Mouse (Mus musculus): ENCODE measurements around the gene Hapln2. TPM values are rescaled to one million over a fixed set of nuclear protein-coding genes. Genes with fewer than 3 reads are reported as not detected.

Gene Hapln2
- not detected for total RNA-seq (2021)

DNA sequence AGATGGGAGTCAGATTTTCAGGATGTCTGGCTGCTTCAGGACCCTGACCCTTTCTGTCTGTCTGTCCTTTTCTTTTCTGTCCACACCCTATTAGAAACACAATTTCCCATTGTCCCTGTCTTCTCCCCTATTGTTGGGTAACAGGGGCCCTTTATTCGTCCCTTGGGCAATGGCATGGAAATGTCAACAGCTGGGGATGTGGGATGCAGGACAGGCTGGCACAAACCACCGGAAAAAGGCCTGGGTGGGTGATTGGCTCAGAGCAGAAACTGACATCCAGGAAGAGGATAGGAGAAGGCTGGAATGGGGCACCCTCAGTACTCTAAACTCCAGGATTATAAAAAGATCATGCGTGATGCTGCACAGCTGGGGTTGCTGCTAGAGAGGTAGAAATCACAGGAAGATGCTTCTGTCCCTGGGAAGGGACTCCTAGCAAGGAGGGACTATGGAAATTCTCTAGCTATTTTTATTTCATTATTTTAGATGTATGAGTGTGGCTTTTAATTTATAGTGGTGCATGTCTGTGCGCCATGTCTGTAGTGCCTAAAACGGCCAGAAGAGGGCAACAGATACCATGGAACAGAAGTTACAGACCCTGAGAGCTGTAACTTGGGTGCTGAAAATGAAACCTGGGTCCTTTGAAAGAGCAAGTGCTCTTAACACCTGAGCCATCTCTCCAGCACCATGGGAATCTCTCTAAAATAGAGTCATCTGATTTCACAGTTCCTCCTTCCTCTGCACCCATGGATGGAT, at the start of gene Hapln2:
Hapln2 (minus strand) TSS at position 150 of the 753 bp plus-strand sequence.
- no peak for DNase-seq

DNA sequence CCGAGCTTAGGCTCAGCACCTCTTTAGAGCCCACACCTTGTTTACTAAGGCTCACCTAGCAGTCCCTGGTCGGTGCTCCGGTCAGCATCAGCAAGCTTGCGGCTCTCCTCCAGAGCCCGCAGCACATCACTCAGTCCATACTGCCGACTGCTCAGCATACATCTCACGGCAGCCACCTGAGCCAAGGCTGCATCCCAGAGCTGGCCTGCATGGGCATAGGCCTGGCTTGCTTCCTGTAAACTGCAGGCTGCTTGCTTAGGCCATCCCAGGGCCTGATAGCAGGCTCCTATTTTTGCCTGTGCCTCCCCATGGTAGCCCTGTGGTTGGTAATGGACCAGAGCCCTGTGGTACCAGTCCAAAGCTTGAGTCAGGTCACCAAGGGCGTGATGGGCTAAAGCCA, 47.4 kb upstream of the Hapln2 start:
- DNase-seq, result no peak

DNA sequence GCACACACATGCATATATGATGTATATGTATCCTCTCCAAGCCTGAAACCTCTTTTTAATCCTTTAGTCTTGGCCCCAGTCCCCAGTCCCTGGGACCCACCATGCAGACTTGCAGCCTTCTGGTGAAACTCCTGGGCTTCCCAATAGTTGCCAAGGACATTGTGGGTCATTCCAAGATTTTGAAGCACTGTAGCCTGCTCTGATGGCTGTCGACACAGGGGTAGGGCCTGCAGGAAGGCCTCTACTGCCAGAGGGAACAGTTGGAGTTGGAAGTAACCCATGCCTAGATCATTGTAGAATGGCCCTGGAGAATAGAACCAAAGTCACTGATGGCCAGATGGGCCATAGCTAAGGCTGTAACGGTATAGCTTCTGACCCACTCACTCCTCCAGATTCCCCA, 47.0 kb upstream of the Hapln2 start:
- DNase-seq, result no peak

DNA sequence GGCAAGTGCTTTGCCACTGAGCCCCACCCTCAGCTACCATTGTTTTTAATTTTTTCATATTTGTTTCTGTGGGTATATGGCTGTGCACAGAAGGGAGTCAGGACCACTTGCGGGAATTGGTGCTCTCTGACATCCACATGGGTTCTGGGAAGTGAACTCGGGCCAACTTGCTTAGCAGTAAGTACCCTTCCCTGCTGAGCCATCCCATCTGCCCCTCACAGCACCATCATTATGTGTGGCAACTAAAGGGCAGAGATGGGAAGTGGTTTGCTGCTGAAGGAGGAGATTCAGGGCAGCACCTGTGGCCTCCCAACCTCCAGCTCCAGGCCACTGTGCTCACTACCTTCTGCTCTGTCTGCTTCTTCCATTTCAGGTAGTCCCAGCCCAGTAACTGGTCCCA, 46.2 kb upstream of the Hapln2 start:
- DNase-seq, result no peak

DNA sequence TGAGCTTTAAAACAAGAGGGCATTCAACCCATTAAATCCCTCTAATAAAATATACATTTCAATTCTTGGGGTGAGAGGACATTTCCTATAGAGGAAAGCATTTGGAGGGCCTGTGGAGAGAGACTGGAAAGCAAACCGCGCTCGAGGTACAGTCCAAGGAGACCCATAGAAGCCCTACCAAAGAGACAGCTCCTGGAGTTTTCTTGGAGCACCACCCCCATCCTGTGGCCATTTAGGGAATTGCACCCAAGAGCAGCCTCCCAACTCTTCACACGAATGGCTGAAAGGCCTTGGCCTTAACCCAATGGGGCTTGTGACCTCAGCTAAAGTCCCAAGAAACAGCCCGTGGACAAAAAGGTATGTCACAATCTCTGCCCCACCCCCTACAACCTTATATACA, 44.4 kb upstream of the Hapln2 start:
- peak; percentile 95 for DNase-seq

DNA sequence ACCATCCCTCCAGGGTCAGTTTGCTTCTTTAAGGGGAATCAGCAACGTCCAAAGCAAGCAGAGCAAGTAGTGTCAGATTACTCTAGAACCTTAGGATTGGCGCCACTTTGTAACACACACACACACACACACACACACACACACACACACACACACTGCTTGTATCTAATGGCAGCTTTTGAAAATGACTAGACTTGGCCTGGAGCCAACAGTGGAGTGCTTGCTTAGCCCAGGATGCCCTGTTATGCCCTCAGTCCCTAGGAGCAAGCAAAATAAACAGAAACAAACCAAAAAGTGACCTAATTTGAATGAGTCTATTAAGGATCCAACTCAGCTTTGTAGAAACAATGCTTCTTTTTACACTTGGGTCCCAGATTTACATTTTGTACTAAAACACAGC, 41.0 kb upstream of the Hapln2 start:
- no peak for DNase-seq

DNA sequence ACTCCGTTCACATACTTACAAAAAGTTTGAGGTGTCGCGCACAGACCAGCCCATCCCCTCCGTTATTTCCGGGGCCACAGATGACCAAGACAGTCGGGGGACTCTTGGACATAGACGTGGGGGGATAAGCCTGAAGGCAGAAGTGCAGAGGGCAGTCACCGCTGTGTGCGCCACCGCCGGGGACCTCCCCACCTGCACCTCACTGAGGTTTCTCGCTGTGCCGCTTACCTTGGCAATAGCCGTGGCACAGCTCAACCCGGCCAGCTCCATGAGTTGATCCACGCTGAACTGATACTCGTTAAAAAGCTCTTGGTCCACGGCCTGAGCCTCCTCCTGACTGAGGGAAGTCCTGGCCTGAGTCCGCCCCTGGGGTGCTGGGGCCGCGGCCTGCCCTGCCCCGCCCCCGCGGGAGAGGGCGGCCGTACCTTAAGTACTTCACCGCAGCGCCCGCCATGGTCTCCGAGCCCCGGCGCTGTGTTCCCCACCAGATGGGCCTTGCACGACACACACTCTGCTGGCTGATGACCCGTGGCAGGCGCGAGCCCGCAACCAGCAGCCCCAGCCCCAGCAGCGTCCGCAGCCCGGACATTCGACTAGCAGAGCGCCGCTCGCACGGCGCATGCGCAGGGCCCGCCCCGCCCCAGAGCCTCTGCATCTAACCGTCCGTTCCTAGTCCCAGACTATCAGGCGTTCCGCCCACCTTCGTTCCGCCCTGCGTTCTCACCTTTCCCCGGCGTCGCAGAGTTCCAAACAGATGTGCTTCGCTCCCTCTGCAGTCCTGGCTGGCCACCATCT, 30.7 kb upstream of the Hapln2 start, which contains the start of gene Naxe:
Naxe (minus strand) TSS at position 594 of the 795 bp plus-strand sequence.
- DNase-seq, result peak; percentile 89

DNA sequence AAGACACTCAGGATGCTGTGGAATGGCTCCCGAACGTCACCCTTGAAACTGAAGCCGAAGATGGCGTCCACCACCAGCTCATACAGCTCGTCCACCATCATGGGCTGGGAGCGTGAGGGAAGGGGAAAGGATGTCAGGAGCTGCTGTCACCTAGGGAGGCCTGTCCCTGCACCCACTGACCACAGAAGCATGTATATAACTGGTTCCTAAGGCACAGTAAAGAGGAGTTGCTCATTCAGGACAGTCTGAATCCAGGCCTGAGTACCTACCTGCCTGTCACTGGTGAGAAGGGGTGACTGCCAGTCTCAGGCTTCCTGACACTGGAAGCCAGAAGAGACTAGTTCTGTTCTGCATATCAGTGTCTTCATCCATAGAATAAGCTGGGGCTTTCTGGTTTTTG, 29.6 kb upstream of the Hapln2 start:
- DNase-seq, result no peak

DNA sequence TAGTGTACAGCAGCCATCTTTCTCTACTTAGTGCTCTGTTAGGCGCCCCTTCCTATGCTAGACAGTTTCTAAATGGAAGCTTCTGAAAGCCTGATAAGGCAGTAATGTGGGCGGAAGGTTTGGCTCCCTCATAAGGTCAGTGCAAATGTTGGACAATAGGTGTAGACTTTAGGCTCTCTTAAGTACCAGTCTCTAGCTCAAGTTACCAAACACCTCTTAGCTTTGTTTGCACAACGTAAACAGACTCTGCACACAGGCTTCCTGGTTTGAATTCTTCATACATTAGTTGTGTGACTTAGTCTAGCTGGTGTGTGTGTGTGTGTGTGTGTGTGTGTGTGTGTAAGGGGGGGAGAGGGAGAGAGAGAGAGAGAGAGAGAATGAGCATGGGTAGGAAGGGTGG, 22.1 kb upstream of the Hapln2 start:
- no peak for DNase-seq

DNA sequence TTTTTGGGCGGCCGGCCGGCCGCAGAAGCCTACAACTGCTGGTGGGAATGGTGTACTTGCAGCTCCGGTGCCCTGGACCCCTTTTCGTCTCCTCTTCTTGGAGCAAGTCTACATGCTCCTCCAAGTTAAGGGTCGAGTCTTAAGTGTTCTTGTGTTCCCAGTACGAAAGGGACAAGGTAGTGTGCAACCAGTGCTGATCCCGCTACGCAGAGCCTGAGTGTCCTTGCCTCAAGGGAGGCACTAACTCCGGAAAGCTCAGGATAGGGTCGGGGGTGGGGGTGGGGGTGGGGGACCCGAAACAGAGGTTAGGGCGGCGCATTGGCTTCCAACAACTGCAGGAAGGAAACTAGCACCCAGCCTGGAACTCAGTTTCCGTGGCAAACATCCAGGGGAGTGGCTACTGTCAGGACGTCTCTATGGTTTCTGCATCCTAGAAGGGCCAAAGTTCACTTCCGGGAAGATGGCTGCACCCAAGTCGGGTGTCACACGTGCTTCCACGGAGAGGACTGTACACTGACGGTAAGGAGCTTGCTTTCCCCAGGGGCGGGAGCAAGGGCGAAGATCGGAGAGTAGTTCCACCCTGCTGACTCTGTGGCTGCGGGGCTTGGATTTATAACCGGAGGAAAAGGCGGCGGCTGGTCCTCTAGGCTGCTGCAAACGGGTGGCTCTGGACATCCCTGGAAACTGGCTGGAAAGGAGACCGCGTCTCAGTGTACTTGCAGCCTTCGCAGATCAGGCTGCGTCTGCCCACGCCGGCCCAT, 15.5 kb upstream of the Hapln2 start, which contains the start of gene Gpatch4:
Gpatch4 (plus strand) TSS at position 448 of the 761 bp plus-strand sequence.
- DNase-seq, result peak; percentile 86

DNA sequence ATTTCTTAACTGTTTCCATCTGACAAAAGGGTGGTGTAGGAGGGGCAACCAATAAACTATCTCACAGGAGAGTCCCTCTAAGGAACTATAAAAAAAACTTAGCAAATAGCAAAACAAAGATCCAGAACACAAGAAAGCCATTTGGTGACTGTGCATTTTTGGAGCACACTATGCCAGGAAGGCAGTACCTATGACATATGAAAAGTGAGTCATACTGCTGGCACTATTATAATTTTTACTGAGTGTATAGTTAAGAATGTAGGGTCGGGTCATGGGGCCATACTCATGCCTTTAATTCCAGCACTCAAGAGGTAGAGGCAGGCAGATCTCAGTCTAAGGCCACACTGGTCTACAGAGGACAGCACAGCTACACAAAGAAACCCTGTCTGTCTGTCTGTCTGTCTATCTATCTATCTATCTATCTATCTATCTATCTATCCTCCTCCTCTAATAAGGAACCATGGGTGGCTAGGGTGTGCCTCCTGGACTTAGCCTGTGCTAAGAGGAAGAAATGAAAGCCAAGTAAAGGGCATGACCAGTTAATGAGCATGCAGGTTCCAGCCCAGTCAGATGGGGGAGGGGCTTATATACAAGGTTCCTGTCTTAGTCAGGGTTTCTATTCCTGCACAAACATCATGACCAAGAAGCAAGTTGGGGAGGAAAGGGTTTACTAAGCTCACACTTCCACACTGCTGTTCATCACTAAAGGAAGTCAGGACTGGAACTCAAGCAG, 8.3 kb upstream of the Hapln2 start:
- no peak for DNase-seq

DNA sequence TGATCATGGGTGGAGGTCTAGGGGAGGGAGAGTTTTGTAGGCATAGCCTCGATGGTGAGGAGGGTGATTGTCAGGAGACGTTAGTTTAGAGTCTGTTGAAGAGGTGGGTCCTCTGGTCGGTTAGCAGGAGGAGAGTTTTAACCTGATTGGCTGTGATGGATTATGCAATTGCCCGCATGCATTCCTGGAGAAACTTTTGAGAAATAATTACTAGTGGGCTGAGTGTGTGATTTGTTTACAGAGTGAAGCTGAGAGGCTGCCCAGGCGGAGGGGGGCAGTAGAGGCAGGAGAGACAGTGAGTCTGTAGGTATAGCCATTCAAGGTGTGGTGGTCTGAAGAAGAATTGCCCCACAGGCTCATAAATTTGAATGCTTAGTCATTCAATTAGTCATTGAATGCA, 6.1 kb upstream of the Hapln2 start:
- DNase-seq, result no peak

DNA sequence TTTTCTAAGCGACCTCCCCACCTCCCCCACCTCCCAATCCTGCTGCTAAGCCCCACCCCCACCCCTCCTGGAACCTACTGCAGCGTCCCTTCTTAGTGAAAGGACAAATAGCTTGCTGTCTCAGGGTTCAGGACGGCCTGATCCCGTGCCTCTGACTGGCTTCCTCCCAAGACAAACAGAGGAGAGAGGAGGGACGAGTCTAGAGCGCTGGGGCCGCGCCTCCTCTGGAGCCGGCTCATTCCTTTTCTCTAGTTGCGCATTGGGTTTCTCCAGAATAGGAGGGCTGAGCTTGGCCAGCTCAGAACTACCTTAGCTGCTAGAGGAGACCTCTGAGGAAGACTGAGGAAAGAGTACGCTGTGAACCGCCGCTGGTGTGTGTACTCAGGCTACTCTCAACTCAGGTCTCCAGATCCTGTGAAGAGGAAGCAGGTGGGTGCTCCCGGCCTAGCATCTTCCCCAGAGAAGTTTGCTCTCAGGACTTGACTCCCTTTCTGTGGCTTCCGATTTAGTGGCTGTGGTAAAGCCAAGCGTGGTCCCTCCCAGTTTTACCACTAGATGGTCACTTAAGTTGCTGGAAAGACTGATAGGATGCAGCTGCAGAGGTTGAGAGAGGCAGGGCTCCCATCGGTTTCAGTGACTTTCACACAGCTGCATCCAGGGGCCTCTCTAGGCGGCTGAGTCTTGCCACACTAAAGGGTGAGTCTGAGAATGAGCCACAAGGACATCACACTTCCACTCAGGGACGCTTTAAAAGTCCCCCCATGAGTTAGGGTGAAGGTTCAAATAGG, 3.4 kb upstream of the Hapln2 start:
- DNase-seq, result peak; percentile 41

DNA sequence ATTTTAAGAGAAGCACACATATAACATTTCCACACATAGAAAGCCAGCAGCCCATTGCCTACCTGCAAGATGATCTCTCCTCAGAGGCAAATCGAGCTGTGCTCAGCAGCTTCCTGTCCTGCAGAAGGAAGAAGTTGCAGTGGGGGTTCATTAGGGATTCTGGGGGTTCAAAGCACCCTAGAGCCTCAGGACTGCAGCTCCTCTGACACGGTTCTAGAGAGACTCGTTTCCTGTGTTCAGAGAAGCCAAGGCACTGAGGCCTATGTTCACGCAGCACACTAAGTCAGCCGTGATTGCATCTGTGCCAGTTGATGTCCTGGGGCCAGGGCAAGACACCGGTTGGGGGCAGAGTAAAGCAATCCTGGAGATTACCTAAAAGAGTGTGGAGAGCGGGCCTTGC, 560 bp downstream of the Hapln2 start:
- no peak for DNase-seq

DNA sequence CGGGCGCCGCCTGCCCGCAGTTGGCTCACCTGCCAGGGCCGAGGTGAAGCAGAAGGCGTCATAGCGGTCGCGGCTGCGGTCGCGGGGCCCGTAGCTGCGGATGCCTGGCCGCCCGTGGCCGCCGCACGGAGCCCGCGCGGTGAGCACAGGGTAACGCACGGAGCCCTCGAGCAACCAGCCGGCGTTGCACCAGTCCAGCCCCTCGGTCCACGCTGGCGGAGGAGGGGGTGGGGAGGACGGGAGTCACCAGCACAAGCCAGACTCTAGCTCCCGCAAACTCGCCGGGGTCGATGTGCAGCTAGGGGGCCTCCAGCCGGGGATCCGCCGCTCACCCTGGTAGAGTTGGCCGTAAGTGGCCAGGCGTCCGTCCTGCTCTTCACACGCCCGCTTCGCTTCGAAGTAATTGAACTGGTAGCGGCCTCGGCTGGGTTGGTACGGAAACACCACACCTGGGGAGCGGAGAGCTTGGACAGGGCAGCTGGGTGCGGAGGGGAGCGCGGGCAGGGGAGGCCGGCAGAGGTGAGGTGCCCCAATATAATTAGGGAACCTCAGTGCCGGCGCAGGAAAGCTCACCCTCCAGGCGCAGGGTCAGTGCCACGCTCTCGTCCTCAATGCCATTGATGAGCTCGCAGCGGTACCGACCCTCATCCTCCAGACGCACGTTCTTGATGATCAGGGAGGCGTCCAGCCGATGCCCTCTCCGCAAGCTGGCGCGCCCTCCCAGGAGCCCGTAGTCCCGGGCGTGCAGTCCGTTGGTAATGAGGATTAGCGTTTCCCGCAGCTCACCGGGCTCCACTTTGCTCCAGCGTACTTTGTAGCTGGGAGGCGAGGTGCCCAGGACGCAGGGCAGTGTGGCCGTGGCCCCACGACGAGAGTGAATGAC, 4.0 kb downstream of the Hapln2 start:
- peak; percentile 26 for DNase-seq

DNA sequence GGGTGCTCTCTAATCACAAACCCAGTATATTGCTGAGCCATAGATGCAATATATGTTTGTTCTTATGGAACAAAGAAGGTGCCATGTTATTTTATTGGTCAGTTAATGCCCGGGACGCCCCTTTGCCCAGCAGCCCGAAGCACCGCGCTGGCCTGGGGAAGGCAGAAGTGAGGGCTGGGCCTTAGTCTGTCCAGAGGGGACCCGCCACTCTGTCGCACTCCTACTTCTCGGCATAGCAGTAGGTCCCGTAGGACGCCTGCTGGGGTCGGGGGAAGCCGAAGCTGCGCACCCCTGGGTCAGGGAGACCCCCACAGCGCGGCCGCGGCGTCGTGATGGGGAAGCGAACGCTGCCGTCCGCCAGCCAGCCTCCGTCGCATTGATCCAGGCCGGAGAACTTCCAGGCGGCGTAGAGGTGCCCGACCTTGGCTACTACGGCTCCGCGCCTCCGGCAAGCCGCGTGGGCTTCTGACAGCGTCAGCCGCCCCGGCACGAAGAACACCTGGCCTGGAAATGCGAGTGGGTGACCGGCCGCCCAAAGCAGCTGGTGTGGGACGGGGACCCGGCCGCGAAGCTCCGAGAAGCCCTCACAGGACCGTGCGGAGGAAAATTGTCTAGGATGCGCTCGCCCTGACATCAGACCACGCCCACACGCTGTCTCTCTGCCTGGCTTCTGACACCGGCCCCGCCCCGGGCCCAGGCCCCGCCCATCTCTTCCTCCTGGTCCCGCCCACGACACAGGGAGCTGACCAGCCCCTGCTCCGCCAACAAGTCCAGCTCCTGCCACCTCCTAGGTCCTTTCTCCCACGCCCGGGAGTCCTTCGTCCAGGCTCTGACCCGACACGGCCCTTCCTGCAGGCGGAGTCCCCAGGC, 4.8 kb downstream of the Hapln2 start:
- peak; percentile 91 for DNase-seq

DNA sequence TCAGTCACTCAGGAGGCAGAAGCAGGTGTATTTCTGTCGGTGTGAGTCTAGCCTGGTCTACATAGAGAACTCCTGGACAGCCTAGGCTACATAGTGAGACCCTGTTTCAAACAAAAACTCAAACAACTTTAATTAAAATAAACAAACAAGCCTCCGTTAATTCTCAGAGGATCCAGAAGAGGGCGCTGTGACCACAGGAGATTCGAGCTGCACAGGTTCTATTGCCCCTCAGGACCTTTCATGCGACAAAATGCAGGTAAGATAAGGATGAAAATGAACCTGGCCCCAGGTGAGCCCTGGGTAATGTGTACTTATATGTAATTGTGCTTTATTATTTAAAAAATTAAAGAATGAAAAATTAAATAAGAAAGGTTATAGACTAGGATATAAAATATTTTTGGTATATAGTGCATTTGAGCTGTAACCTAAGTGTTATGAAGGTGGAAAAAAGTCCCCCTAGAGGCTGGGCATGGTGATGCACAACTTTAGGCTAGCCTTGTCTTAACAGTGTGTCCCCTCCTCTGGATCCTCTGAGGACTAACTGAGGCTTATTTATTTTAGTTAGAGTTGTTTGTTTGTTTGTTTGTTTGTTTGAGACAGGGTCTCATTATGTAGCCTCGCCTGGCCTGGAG, 16.6 kb downstream of the Hapln2 start:
- DNase-seq, result peak; percentile 37

DNA sequence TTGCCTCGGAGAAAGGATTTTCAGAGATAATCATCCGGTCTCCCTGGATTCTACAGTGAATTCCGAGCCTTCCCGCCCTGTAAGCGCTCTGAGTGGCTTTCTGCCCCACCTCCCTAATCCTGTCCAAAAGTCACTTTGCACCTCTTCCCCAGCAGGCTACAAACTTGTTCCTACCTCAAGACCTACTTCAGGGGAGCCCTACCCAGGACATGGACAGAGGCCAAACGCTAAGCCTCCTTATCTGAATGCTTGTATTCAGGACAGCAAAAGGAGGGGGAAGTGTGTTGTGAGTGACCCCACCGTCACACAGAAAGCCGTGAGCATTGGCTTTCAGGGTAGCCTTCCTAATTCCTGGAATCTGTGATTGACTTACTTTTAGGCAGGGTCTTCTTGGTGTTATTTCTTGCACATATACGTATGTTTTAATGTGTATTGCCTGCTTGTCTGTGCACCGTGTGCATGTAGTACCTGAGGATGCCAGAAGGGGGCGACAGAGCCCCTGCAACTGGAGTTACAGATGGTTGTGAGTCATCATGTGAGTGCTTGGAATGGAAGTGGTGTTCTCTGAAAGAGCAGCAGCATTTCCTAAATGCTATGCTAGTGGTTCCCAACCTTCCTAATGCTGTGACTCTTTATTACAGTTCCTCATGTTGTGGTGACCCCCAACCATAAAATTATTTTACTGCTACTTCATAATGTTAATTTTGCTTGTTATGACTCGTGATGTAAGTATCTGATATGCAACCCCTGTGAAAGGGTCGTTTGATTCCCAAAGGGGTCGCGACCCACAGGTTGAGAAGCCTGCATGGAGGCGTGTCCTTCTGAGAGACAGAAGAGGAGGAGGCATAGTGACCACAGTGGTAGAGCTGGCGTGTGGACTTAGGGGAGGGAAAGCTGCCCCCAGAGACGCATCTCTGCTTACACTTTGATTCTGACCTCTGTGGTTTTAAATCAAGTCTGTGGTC, 21.3 kb downstream of the Hapln2 start:
- DNase-seq, result no peak

Data from heart, postnatal 4 days (tissue).